Mouse (Mus musculus) midbrain, embryonic 12.5 days (tissue): Measurements from ENCODE around the gene Ccdc86. TPM values are rescaled to one million over a fixed set of nuclear protein-coding genes. Genes with fewer than 3 reads are reported as not detected.

Source experiments
- ATAC-seq: fragments of 200-750 bp; cut with Nextera tagmentation; 2 replicates; pipeline ENCODE4 v1.8.0; 2017; ENCODE audit warnings: low read depth, moderate TSS enrichment, moderate library complexity; ENCODE audit not compliant: low FRiP score
- H3K27ac ChIP-seq: fragments of 300-500 bp; sonication (generic); replicated peaks from 2 replicates; pipeline ENCODE4 v1.5.1; 2016; ENCODE audit warnings: mild to moderate bottlenecking
- H3K27me3 ChIP-seq: fragments of 300-500 bp; sonication (generic); 2 replicates; pipeline ENCODE4 v1.6.1; 2016; ENCODE audit warnings: mild to moderate bottlenecking
- H3K36me3 ChIP-seq: fragments of 300-500 bp; sonication (generic); 2 replicates; pipeline ENCODE4 v1.6.1; 2016
- H3K4me1 ChIP-seq: fragments of 300-500 bp; sonication (generic); 2 replicates; pipeline ENCODE4 v1.6.1; 2016
- H3K4me2 ChIP-seq: fragments of 300-500 bp; sonication (generic); replicated peaks from 2 replicates; pipeline ENCODE4 v1.6.1; 2016; ENCODE audit warnings: mild to moderate bottlenecking, moderate library complexity
- H3K4me3 ChIP-seq: fragments of 300-500 bp; sonication (generic); 2 replicates; pipeline ENCODE4 v1.5.1; 2016; ENCODE audit warnings: mild to moderate bottlenecking
- H3K9ac ChIP-seq: fragments of 300-500 bp; sonication (generic); replicated peaks from 2 replicates; pipeline ENCODE4 v1.6.1; 2016; ENCODE audit warnings: mild to moderate bottlenecking, moderate library complexity
- H3K9me3 ChIP-seq: fragments of 300-500 bp; sonication (generic); 2 replicates; pipeline ENCODE4 v1.6.1; 2016; ENCODE audit warnings: mild to moderate bottlenecking
- WGBS: fragments of 180-500 bp; shearing (Covaris S2); methylation state at CpG from one replicate; pipeline ENCODE4 v1.1.7; 2016; 5-methylcytosine and 5-hydroxymethylcytosine counted together
- polyA plus RNA-seq: library from polyadenylated mRNA; unstranded; fragments of >200 nt; fragmentation: Nextera tagmentation; extraction: Ambion mirVana; gene quantifications from 2 replicates; pipeline ENCODE4 v1.2.1, GENCODE M21; 2016

Gene Ccdc86
- polyA plus RNA-seq, 1 experiment from 2014 or later, result 23.7 TPM

GRCm38 (mm10) chr19:10947219-10947618 is 1.8 kb downstream of the Ccdc86 start:
- Histone ChIP-seq H3K4me1 (peaks cover 28% of the 10 kb centered on the region), H3K4me3 (peak overlapping the region; percentile 74), H3K4me2 (peak overlapping the region; percentile 100), H3K36me3 (peaks cover 40% of the 10 kb centered on the region), H3K9me3 (no peaks in the 10 kb centered on the region), H3K27ac (no peak overlapping the region), H3K9ac (peak overlapping the region; percentile 90), H3K27me3 (0 out of 2 replicates have a peak, but pooled peaks cover under 1% of the 10 kb centered on the region)
- WGBS, result 90% methylated on average over 5 of the region's 5 CpGs
- no peak for ATAC-seq

DNA sequence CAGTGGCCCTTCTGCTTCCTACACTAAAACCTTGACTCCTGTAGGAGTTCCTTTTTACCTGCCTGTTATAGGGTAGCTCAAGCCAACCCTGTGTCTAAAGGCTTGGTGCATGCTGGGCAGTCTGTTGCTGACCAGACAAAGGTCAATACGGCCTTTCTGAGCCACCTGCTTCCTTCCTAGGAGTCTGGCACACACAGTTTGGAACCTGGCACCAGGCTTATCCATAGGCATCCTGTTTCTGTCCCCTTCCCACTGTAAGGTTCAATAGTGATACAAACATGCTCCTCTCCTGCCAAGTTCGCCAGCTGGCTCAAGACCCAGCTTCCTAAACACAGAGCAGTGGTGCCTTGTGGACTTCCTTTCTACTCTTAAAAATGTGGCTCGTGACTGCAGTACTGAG is 2.6 kb downstream of the Ccdc86 start:
- Histone ChIP-seq H3K4me3 (no peak overlapping the region), H3K9me3 (no peaks in the 10 kb centered on the region), H3K27me3 (peaks cover 7% of the 10 kb centered on the region; the same call in 1 of the 2 replicates), H3K27ac (no peak overlapping the region), H3K4me2 (peak overlapping the region; percentile 100), H3K4me1 (peaks cover 28% of the 10 kb centered on the region), H3K9ac (no peak overlapping the region), H3K36me3 (peaks cover 46% of the 10 kb centered on the region)
- WGBS, result 90% methylated on average over 3 of the region's 3 CpGs
- ATAC-seq, result no peak

DNA sequence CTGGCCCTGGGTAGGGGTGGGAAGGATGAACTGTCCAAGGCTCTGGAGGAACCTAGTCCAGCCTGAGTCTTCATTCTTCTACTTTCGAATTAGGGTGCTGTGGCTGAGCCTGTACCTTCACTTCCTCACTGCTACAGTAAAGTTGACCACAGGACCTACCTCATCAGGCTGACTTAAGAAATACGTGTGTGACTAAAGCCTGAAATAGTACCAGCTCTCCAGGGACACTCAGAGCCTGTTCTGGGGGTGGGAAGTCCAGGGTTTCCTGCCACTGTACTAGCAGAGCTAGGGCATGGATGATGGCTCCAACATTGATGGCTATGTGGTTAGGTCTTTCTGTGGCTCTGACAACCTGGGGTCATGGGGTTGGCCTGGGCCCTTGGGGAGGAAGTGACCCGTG is 5.1 kb downstream of the Ccdc86 start:
- Histone ChIP-seq H3K36me3 (peaks cover 46% of the 10 kb centered on the region), H3K4me2 (no peak overlapping the region), H3K4me1 (peaks cover 36% of the 10 kb centered on the region), H3K27ac (no peak overlapping the region), H3K27me3 (peaks cover 14% of the 10 kb centered on the region), H3K9me3 (no peaks in the 10 kb centered on the region), H3K4me3 (no peak overlapping the region), H3K9ac (no peak overlapping the region)
- ATAC-seq, result no peak
- 87% methylated on average over 3 of the region's 3 CpGs for WGBS

DNA sequence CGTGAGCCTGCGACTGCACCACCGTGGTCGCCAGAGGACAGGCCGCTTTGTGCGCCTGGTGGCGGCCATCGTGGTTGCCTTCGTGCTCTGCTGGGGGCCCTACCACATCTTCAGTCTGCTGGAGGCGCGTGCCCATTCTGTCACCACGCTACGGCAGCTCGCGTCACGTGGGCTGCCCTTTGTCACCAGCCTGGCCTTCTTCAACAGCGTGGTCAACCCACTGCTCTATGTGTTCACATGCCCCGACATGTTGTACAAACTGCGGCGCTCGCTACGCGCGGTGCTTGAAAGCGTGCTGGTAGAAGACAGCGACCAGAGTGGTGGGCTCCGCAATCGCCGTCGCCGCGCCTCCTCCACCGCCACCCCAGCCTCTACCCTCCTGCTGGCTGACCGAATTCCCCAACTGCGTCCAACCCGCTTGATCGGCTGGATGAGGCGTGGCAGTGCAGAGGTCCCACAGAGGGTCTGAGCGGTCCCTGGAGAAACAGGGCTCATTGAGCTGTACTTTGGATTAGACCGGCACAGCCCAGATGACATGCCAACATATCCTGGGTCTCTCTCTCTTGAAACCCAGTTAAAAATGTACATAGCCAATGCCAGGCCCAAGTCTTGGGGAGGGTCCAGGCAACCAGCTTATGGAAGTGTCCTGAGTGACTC is 8.1 kb downstream of the Ccdc86 start:
- Histone ChIP-seq H3K36me3 (peaks cover 39% of the 10 kb centered on the region), H3K4me1 (peaks cover 12% of the 10 kb centered on the region), H3K27ac (peak overlapping the region; percentile 55), H3K9ac (peak overlapping the region; percentile 53), H3K9me3 (no peaks in the 10 kb centered on the region), H3K4me3 (peak overlapping the region; percentile 39), H3K4me2 (peak overlapping the region; percentile 62), H3K27me3 (peaks cover 20% of the 10 kb centered on the region)
- ATAC-seq, result peak; percentile 87
- WGBS, result 2% methylated on average over 40 of the region's 40 CpGs

GRCm38 (mm10) chr19:10940097-10940800 is 8.8 kb downstream of the Ccdc86 start:
- peak; percentile 93 for ATAC-seq
- Histone ChIP-seq H3K9ac (peak overlapping the region; percentile 53), H3K4me2 (peak overlapping the region; percentile 62), H3K27me3 (peaks cover 20% of the 10 kb centered on the region), H3K27ac (peak overlapping the region; percentile 55), H3K9me3 (no peaks in the 10 kb centered on the region), H3K4me1 (peaks cover 12% of the 10 kb centered on the region), H3K36me3 (peaks cover 36% of the 10 kb centered on the region), H3K4me3 (peak overlapping the region; percentile 39)
- 19% methylated on average over 37 of the region's 37 CpGs for WGBS

DNA sequence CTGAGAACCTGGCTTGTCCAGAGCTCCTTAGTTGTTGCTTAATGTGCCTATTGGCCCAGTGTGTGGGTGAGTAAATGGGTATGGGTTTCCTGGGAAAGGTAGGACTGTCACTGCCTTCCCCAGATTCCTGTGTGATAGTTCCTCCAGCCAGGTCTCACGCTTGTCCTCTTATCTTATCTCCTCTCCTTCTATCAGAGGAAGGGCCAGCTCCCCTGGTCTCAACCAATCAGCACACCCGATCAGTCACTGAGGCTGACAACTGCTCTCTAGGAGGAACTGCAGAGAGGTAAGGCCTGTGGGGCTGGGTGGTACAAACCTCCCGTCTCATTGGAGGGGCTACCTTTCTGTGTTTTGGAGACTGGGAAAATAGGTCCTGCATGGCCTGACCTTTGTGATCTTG is 10.3 kb downstream of the Ccdc86 start:
- no peak for ATAC-seq
- Histone ChIP-seq H3K9ac (no peak overlapping the region), H3K27me3 (peaks cover 20% of the 10 kb centered on the region), H3K4me3 (no peak overlapping the region), H3K36me3 (peaks cover 21% of the 10 kb centered on the region), H3K4me1 (peaks cover 12% of the 10 kb centered on the region), H3K9me3 (no peaks in the 10 kb centered on the region), H3K4me2 (no peak overlapping the region), H3K27ac (no peak overlapping the region)
- 63% methylated on average over 3 of the region's 3 CpGs for WGBS

- Histone ChIP-seq H3K9ac (no peak within 1 kb of the TSS), H3K4me2 (no peak within 1 kb of the TSS), H3K9me3 (no peaks in the 10 kb centered on the region), H3K4me3 (no peak within 1 kb of the TSS), H3K4me1 (peaks cover 12% of the 10 kb centered on the region), H3K27me3 (peaks cover 19% of the 10 kb centered on the region), H3K27ac (no peak within 1 kb of the TSS), H3K36me3 (peaks cover 5% of the 10 kb centered on the region; the same call in 1 of the 2 replicates)
- no peak for ATAC-seq
- 60% methylated on average over 5 of the region's 5 CpGs for WGBS
Measured at GRCm38 (mm10) chr19:10937110-10937563, 11.9 kb downstream of the Ccdc86 start, which contains the start of gene Ptgdr2. Gene Ptgdr2, plus strand, starts transcription at chr19:10937160.

- H3K27ac ChIP-seq, result no peak overlapping the region
- H3K36me3 ChIP-seq, result no peaks in the 10 kb centered on the region
- H3K9ac ChIP-seq, result no peak overlapping the region
- WGBS, result 89% methylated on average over 5 of the region's 5 CpGs
- no peak overlapping the region for H3K4me3 ChIP-seq
- H3K4me1 ChIP-seq, result peaks cover 8% of the 10 kb centered on the region
- no peaks in the 10 kb centered on the region for H3K9me3 ChIP-seq
- no peak overlapping the region for H3K4me2 ChIP-seq
- peaks cover 11% of the 10 kb centered on the region for H3K27me3 ChIP-seq
- no peak for ATAC-seq
Measured at GRCm38 (mm10) chr19:10936077-10936476, 13.0 kb downstream of the Ccdc86 start.

DNA sequence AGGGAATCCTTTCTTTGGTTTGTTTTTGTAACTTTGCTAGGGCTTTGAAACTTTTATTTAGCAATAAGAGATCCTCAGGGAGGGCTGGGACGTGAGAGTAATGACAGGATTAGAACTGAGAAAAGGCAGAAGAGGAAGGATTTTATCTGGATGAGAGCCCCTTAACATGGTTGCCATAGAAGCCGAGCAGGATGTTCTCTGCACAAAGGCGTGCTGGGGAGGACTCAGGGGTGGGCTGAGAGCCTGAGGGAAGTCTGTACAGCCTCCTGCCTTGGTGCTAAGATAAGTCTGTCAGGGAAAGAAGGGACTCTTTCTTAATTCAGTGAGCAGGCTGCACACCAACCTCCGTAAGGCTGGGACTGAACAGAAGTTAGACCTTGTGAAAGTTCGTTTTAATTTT is 14.0 kb downstream of the Ccdc86 start:
- H3K9ac ChIP-seq, result no peak overlapping the region
- H3K4me3 ChIP-seq, result no peak overlapping the region
- ATAC-seq, result no peak
- no peaks in the 10 kb centered on the region for H3K36me3 ChIP-seq
- WGBS, result 14% methylated on average over 5 of the region's 5 CpGs
- peaks cover 11% of the 10 kb centered on the region for H3K27me3 ChIP-seq
- H3K27ac ChIP-seq, result no peak overlapping the region
- no peaks in the 10 kb centered on the region for H3K4me1 ChIP-seq
- no peaks in the 10 kb centered on the region for H3K9me3 ChIP-seq
- H3K4me2 ChIP-seq, result no peak overlapping the region

- no peak for ATAC-seq
- Histone ChIP-seq H3K27ac (no peak overlapping the region), H3K4me2 (no peak overlapping the region), H3K27me3 (no peaks in the 10 kb centered on the region), H3K4me3 (no peak overlapping the region), H3K9me3 (no peaks in the 10 kb centered on the region), H3K36me3 (no peaks in the 10 kb centered on the region), H3K4me1 (0 out of 2 replicates have a peak, but pooled peaks cover 8% of the 10 kb centered on the region), H3K9ac (no peak overlapping the region)
- WGBS, result 94% methylated on average over 2 of the region's 2 CpGs
Measured at GRCm38 (mm10) chr19:10930641-10931040, 18.4 kb downstream of the Ccdc86 start.

DNA sequence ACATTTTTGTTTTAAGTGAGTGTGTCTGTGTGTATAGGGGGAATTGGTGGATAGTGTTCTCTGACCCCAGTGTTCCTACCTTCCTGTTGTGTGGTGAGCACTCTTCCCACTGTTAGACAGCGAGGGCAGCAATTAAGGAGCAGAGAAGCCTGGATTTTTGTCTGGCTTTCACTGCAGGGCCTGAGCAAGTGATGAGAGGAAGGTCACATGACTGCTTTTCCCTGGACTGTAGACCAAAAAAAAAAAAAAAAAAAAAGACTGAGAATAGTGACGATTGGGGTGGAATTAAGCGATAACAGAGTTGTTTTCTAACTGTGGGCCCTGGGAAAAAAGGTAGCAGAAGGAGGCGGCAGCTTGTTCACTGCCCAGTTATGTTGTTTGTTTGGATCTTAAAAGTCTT is 22.4 kb downstream of the Ccdc86 start:
- H3K4me2 ChIP-seq, result no peak overlapping the region
- no peaks in the 10 kb centered on the region for H3K9me3 ChIP-seq
- 0 out of 2 replicates have a peak, but pooled peaks cover 8% of the 10 kb centered on the region for H3K4me1 ChIP-seq
- H3K36me3 ChIP-seq, result no peaks in the 10 kb centered on the region
- H3K9ac ChIP-seq, result no peak overlapping the region
- WGBS, result 38% methylated on average over 4 of the region's 4 CpGs
- ATAC-seq, result no peak
- no peak overlapping the region for H3K4me3 ChIP-seq
- no peaks in the 10 kb centered on the region for H3K27me3 ChIP-seq
- H3K27ac ChIP-seq, result no peak overlapping the region

GRCm38 (mm10) chr19:10926123-10926621 is 22.9 kb downstream of the Ccdc86 start:
- Histone ChIP-seq H3K27me3 (no peaks in the 10 kb centered on the region), H3K4me1 (0 out of 2 replicates have a peak, but pooled peaks cover 8% of the 10 kb centered on the region), H3K36me3 (no peaks in the 10 kb centered on the region), H3K4me3 (no peak overlapping the region), H3K9ac (no peak overlapping the region), H3K9me3 (no peaks in the 10 kb centered on the region), H3K4me2 (no peak overlapping the region), H3K27ac (no peak overlapping the region)
- ATAC-seq, result no peak
- 22% methylated on average over 6 of the region's 6 CpGs for WGBS
